Mouse (Mus musculus): ENCODE results near the gene Endog. TPM values are rescaled to one million over a fixed set of nuclear protein-coding genes. Genes with fewer than 3 reads are reported as not detected.

The Endog gene
- total and polyA plus RNA-seq, 2 experiments, result 78.7 to 132 TPM

GRCm38 (mm10) chr2:30198021-30198420 lies 26.7 kb downstream of the Endog start:
- Histone ChIP-seq H3K79me2 (ENCODE audit: control insufficient read depth, insufficient read depth, low read length) (peaks cover 22% of the 10 kb centered on the region; the same call in 1 of the 2 replicates), H3K27me3 (ENCODE audit: control insufficient read depth, insufficient read depth, low read length) (no peaks in the 10 kb centered on the region), H3K36me3 (ENCODE audit: control insufficient read depth, insufficient read depth, low read length) (0 out of 2 replicates have a peak, but pooled peaks cover 5% of the 10 kb centered on the region), H3K4me3 (ENCODE audit: insufficient read depth, low read depth, low read length) (no peak overlapping the region), H3K9ac (ENCODE audit: low read depth, low read length) (peak overlapping the region; percentile 22), H3K27ac (replicated peaks; ENCODE audit: insufficient read depth, low read depth, low read length) (peak overlapping the region; percentile 58), H3K4me1 (ENCODE audit: control insufficient read depth, insufficient read depth, low read length) (peaks cover 37% of the 10 kb centered on the region)
- 30% methylated on average over 4 of the region's 4 CpGs for WGBS
- TF ChIP-seq CTCF (IDR thresholded peaks at IDR 0.05; ENCODE audit: low read depth, low read length) (no peak), POLR2A (IDR thresholded peaks at IDR 0.05; ENCODE audit: extremely low read depth, insufficient read depth, low read length) (no peak)
- DNase-seq (ENCODE audit: extremely low read depth, low read depth, low spot score), result peak; percentile 63

GRCm38 (mm10) chr2:30199984-30200383 lies 28.7 kb downstream of the Endog start:
- no peak for TF ChIP-seq CTCF (IDR thresholded peaks at IDR 0.05; ENCODE audit: low read depth, low read length)
- no peak for TF ChIP-seq POLR2A (IDR thresholded peaks at IDR 0.05; ENCODE audit: extremely low read depth, insufficient read depth, low read length)
- no peaks in the 10 kb centered on the region for H3K27me3 ChIP-seq (ENCODE audit: control insufficient read depth, insufficient read depth, low read length)
- peak overlapping the region; percentile 81 for H3K9ac ChIP-seq (ENCODE audit: low read depth, low read length)
- peaks cover 38% of the 10 kb centered on the region for H3K4me1 ChIP-seq (ENCODE audit: control insufficient read depth, insufficient read depth, low read length)
- peaks cover 19% of the 10 kb centered on the region; the same call in 1 of the 2 replicates for H3K79me2 ChIP-seq (ENCODE audit: control insufficient read depth, insufficient read depth, low read length)
- H3K36me3 ChIP-seq (ENCODE audit: control insufficient read depth, insufficient read depth, low read length), result 0 out of 2 replicates have a peak, but pooled peaks cover 2% of the 10 kb centered on the region
- peak overlapping the region; percentile 97 for H3K27ac ChIP-seq (replicated peaks; ENCODE audit: insufficient read depth, low read depth, low read length)
- 44% methylated on average over 1 of the region's 1 CpGs for WGBS
- peak overlapping the region; percentile 15 for H3K4me3 ChIP-seq (ENCODE audit: insufficient read depth, low read depth, low read length)
- DNase-seq (ENCODE audit: extremely low read depth, low read depth, low spot score), result peak; percentile 100

DNA sequence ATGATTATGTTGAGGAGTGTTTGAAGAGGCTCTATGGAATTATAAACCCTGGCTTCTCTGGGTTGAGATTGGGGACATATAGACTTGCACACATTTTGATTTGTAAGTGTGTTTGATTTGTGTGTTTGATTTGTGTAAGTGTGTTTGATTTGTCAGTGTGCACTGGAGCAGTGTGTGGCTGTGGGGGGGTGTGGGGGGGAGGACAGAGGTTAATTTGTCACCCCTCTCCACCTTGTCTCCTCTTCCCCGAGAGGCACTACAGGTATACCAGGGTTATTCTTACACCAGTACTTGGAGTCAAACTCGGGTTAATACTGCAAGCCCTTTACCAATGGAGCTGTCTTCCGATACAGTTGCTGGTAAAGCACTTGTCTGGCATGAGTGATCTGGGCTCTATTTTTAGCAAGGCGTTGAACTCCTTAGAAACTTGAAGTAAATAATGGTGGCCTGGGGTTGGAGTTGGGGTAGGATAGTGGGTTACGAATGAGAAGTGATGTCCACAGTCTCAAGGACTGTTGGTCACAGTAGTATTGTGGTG lies 29.2 kb downstream of the Endog start:
- Histone ChIP-seq H3K9ac (ENCODE audit: low read depth, low read length) (peak overlapping the region; percentile 60), H3K79me2 (ENCODE audit: control insufficient read depth, insufficient read depth, low read length) (peaks cover 19% of the 10 kb centered on the region; the same call in 1 of the 2 replicates), H3K4me3 (ENCODE audit: insufficient read depth, low read depth, low read length) (no peak overlapping the region), H3K36me3 (ENCODE audit: control insufficient read depth, insufficient read depth, low read length) (0 out of 2 replicates have a peak, but pooled peaks cover 2% of the 10 kb centered on the region), H3K27me3 (ENCODE audit: control insufficient read depth, insufficient read depth, low read length) (no peaks in the 10 kb centered on the region), H3K4me1 (ENCODE audit: control insufficient read depth, insufficient read depth, low read length) (peaks cover 38% of the 10 kb centered on the region), H3K27ac (replicated peaks; ENCODE audit: insufficient read depth, low read depth, low read length) (peak overlapping the region; percentile 97)
- WGBS, result 24% methylated on average over 5 of the region's 5 CpGs
- TF ChIP-seq POLR2A (IDR thresholded peaks at IDR 0.05; ENCODE audit: extremely low read depth, insufficient read depth, low read length) (no peak), CTCF (IDR thresholded peaks at IDR 0.05; ENCODE audit: low read depth, low read length) (no peak)
- DNase-seq (ENCODE audit: extremely low read depth, low read depth, low spot score), result no peak

GRCm38 (mm10) chr2:30203439-30203838 lies 32.1 kb downstream of the Endog start:
- Histone ChIP-seq H3K4me3 (ENCODE audit: insufficient read depth, low read depth, low read length) (peak overlapping the region; percentile 49), H3K27ac (replicated peaks; ENCODE audit: insufficient read depth, low read depth, low read length) (peak overlapping the region; percentile 89), H3K27me3 (ENCODE audit: control insufficient read depth, insufficient read depth, low read length) (no peaks in the 10 kb centered on the region), H3K79me2 (ENCODE audit: control insufficient read depth, insufficient read depth, low read length) (peaks cover 3% of the 10 kb centered on the region; the same call in 1 of the 2 replicates), H3K36me3 (ENCODE audit: control insufficient read depth, insufficient read depth, low read length) (no peaks in the 10 kb centered on the region), H3K9ac (ENCODE audit: low read depth, low read length) (peak overlapping the region; percentile 81), H3K4me1 (ENCODE audit: control insufficient read depth, insufficient read depth, low read length) (peaks cover 40% of the 10 kb centered on the region)
- TF ChIP-seq POLR2A (IDR thresholded peaks at IDR 0.05; ENCODE audit: extremely low read depth, insufficient read depth, low read length), result no peak
- peak; percentile 72 for TF ChIP-seq CTCF (IDR thresholded peaks at IDR 0.05; ENCODE audit: low read depth, low read length)
- 25% methylated on average over 7 of the region's 7 CpGs for whole genome bisulfite sequencing
- peak; percentile 79 for DNase-seq (ENCODE audit: extremely low read depth, low read depth, low spot score)

DNA sequence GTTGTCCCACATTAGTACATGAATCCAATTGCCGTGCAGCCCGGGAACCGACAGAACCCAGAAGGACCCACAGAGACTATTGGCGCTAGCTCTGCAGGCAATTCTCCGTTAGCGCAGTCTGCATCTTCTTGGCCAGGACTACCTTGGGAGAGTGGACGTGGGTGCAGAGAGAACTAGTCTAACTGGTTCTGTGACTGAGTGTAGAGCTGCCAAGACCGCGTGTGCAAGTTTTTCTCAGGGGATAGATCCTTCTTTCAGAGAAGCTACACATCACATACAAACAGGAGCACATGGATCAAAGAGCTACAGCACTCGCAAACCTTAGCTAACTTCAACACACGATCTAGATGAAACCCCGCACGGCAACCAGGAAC lies 33.9 kb downstream of the Endog start:
- Histone ChIP-seq H3K4me1 (ENCODE audit: control insufficient read depth, insufficient read depth, low read length) (peaks cover 37% of the 10 kb centered on the region), H3K27ac (replicated peaks; ENCODE audit: insufficient read depth, low read depth, low read length) (peak overlapping the region; percentile 89), H3K4me3 (ENCODE audit: insufficient read depth, low read depth, low read length) (peak overlapping the region; percentile 88), H3K27me3 (ENCODE audit: control insufficient read depth, insufficient read depth, low read length) (no peaks in the 10 kb centered on the region), H3K9ac (ENCODE audit: low read depth, low read length) (peak overlapping the region; percentile 86), H3K79me2 (ENCODE audit: control insufficient read depth, insufficient read depth, low read length) (peaks cover 3% of the 10 kb centered on the region; the same call in 1 of the 2 replicates), H3K36me3 (ENCODE audit: control insufficient read depth, insufficient read depth, low read length) (no peaks in the 10 kb centered on the region)
- DNase-seq (ENCODE audit: extremely low read depth, low read depth, low spot score), result no peak
- WGBS, result under 1% methylated on average over 13 of the region's 13 CpGs
- TF ChIP-seq CTCF (IDR thresholded peaks at IDR 0.05; ENCODE audit: low read depth, low read length) (no peak), POLR2A (IDR thresholded peaks at IDR 0.05; ENCODE audit: extremely low read depth, insufficient read depth, low read length) (no peak)

Measured in liver, adult 2 months (tissue).